Mouse (Mus musculus): ENCODE results near the gene Pvr.

Gene Pvr

DNA sequence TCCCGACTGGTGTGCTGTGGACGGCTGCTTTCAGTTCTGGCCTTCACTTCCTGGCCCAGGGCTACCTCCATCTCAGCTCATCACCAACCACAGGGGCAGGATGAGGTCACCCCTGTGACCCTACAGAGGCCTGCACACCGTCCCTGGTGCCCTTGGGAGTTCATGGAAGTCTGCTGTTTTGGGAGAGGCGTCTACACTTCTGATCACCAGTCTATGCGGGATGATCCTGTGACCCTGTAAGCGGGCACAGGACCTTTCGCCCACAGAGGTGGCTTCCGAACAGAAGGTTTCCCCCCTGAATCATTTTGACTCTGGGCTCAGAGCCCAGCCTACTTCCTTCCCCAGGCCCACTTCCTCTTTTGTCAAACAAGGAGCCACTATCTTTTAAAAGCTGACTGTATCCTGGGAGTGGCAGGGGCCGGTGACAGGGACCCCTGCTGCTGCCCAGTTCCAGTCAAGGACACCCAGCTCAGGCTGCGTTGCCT is 49.8 kb downstream of the Pvr start:
- DNase-seq (ENCODE audit: low spot score in 2 of 2), result peak; percentile 24 to 47

- DNase-seq (ENCODE audit: low spot score in 2 of 2), result no peak
Observed at GRCm38 (mm10) chr7:19867751-19868399, 53.1 kb downstream of the Pvr start.

- no peak for DNase-seq (ENCODE audit: low spot score in 2 of 2)
Observed at GRCm38 (mm10) chr7:19866490-19866889, 54.5 kb downstream of the Pvr start.

GRCm38 (mm10) chr7:19865246-19866036 is 55.5 kb downstream of the Pvr start:
- DNase-seq (ENCODE audit: low spot score in 2 of 2), result no peak

- DNase-seq (ENCODE audit: low spot score in 2 of 2), result no peak
Observed at GRCm38 (mm10) chr7:19864241-19864640, 56.7 kb downstream of the Pvr start.

DNA sequence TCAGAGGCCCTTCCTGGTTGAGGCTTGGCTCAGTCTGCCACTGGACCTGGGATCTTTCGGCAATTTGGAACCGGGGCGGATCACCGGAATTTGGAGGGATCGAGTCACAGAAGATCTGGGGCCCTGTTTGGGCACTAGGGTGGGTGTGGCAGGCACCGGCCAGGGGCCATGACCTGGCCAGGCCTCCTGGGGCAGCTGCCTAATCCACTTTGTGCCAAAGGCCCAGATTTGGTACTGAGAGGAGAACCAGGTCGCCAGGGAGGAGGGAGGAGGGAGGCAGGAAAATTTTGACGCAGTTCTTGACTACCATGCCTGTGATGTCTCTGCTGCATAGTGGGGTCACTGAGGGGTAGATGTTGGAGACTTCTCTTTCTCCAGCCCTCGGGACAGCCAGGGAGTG is 59.8 kb downstream of the Pvr start, which contains the start of gene Ceacam16:
Ceacam16 (minus strand) TSS at position 101 of the 400 bp plus-strand sequence.
- no peak for DNase-seq (ENCODE audit: low spot score in 2 of 2)

- DNase-seq (ENCODE audit: low spot score in 2 of 2), result no peak
Observed at GRCm38 (mm10) chr7:19859740-19860139, 61.2 kb downstream of the Pvr start.

DNA sequence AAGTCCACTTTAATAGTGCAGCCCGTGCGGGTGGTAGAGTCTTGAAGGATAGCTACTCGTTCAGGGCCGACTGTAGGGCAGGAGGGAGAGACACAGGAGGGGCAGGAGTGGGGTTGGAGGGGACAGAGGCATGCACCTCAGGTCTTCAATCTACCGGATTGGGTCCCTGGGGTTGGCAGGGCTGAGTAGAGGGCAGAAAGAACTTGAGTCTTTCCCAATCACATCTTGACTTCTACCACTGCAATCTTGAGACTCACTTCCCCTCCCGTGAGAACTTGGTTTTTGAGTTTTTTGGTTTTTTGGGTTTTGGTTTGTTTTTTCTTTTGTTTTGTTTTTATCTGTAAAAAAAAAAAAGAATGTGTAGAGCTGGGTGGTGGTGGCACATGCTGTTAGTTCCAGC is 64.7 kb downstream of the Pvr start:
- DNase-seq (ENCODE audit: low spot score in 2 of 2), result no peak

- DNase-seq (ENCODE audit: low spot score in 2 of 2), result no peak
Observed at GRCm38 (mm10) chr7:19855663-19856062, 65.3 kb downstream of the Pvr start.
